Mouse (Mus musculus): ENCODE data around the gene Hsd17b3. TPM values are rescaled to one million over a fixed set of nuclear protein-coding genes. Genes with fewer than 3 reads are reported as not detected.

The Hsd17b3 gene
- total RNA-seq, 1 experiment from 2014 or later = not detected

GRCm38 (mm10) chr13:64030792-64031191 is 58.2 kb downstream of the Hsd17b3 start:
- ATAC-seq (replicated peaks; ENCODE audit: low read depth, poor library complexity, severe bottlenecking) = no peak

DNA sequence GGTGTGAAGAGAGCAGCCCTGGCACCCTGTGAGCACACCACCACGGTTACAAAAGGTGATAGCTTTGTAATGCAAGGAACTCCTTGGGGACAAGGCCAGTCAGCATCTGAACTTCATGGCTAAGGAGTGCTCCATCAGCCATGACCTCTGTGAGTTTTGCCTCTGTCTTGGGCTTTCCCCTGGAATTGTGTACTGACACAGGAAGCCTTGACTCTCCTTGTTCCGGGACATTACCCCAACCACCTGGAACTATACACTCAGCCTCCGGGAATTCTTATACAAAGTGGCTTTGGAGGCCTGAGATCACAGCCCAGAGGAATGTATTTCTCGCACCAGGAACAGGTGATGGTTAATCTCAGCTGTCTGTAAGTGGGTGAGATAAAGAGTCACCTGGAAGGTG is 64.2 kb downstream of the Hsd17b3 start:
- no peak for ATAC-seq (replicated peaks; ENCODE audit: low read depth, poor library complexity, severe bottlenecking)

- no peak for ATAC-seq (replicated peaks; ENCODE audit: low read depth, poor library complexity, severe bottlenecking)
These were observed 66.1 kb downstream of the Hsd17b3 start for GRCm38 (mm10) chr13:64022786-64023468.

DNA sequence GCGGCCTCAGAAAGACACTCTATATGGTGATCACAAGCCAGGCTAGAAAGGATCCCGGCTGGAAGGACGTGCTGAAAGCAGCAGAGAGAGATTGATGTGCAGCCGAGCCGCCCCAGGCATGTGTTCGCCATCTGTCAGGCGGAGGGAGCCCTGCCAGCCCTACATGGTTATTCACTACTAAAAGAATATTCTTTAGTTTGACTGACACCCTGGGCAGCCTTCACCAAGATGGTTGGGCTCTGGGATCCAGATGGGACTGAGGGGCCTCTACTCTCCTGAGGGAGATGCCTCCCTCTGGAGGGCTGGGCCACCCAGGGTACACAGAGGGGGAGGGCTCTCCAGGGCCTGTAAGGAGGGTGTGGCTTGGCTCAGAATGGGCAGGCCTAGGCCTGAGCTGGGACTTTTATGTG is 68.1 kb downstream of the Hsd17b3 start:
- no peak for ATAC-seq (replicated peaks; ENCODE audit: low read depth, poor library complexity, severe bottlenecking)

- ATAC-seq (replicated peaks; ENCODE audit: low read depth, poor library complexity, severe bottlenecking) = no peak
These were observed 70.4 kb downstream of the Hsd17b3 start for GRCm38 (mm10) chr13:64018586-64019141.

- ATAC-seq (replicated peaks; ENCODE audit: low read depth, poor library complexity, severe bottlenecking) = no peak
These were observed 73.0 kb downstream of the Hsd17b3 start for GRCm38 (mm10) chr13:64016048-64016447.

GRCm38 (mm10) chr13:64011157-64011556 is 77.9 kb downstream of the Hsd17b3 start:
- no peak for ATAC-seq (replicated peaks; ENCODE audit: low read depth, poor library complexity, severe bottlenecking)

Other genes starting within 250 kb of the Hsd17b3 start
- 4.6 and 6.5 TPM in 2 replicates for gene Slc35d2, start 40.1 kb upstream of the Hsd17b3 start, total RNA-seq (2017)
- gene Zfp367, start 64.0 kb upstream of the Hsd17b3 start, total RNA-seq (2017) = 65.3 and 71.5 TPM in 2 replicates
- gene Habp4, start 72.6 kb upstream of the Hsd17b3 start, total RNA-seq (2017) = 3.3 and 3.5 TPM in 2 replicates
- 1.4 and 2.7 TPM in 2 replicates for gene Cdc14b, start 186.1 kb upstream of the Hsd17b3 start, total RNA-seq (2017)
- 47.8 and 48.7 TPM in 2 replicates for gene Aaed1, start 223.5 kb upstream of the Hsd17b3 start, total RNA-seq (2017)